Mouse (Mus musculus): ENCODE data around the gene Acp2.
"Not testable (repeated sequence)": the region's sequence is repeated elsewhere in the genome, so short reads cannot be mapped to it uniquely, and the experiment has no call there.

The Acp2 gene

GRCm38 (mm10) chr2:91194624-91195332, 7.9 kb upstream of the Acp2 start:
- peak; percentile 84 for DNase-seq (ENCODE audit: low read depth, low spot score)

GRCm38 (mm10) chr2:91196577-91197001, 6.1 kb upstream of the Acp2 start:
- DNase-seq (ENCODE audit: low read depth, low spot score): peak; percentile 63

- DNase-seq (ENCODE audit: low read depth, low spot score): no peak
Measured at GRCm38 (mm10) chr2:91198888-91199287, 3.8 kb upstream of the Acp2 start.

- DNase-seq (ENCODE audit: low read depth, low spot score): no peak
Measured at GRCm38 (mm10) chr2:91202972-91203656, 429 bp downstream of the Acp2 start.

GRCm38 (mm10) chr2:91206254-91206775, 3.6 kb downstream of the Acp2 start:
- no peak for DNase-seq (ENCODE audit: low read depth, low spot score)

- no peak for DNase-seq (ENCODE audit: low read depth, low spot score)
Measured at GRCm38 (mm10) chr2:91213311-91213710, 10.6 kb downstream of the Acp2 start.

GRCm38 (mm10) chr2:91217032-91217431, 14.3 kb downstream of the Acp2 start:
- no peak for DNase-seq (ENCODE audit: low read depth, low spot score)

GRCm38 (mm10) chr2:91220501-91220900, 17.8 kb downstream of the Acp2 start:
- DNase-seq (ENCODE audit: low read depth, low spot score): no peak

- DNase-seq (ENCODE audit: low read depth, low spot score): no peak
Measured at GRCm38 (mm10) chr2:91223614-91224013, 20.9 kb downstream of the Acp2 start.

- DNase-seq (ENCODE audit: low read depth, low spot score): no peak
Measured at GRCm38 (mm10) chr2:91229735-91230134, 27.1 kb downstream of the Acp2 start.

GRCm38 (mm10) chr2:91236601-91237510, 34.2 kb downstream of the Acp2 start, which contains the start of gene Ddb2:
Gene Ddb2 (minus strand): TSS chr2:91236982.
- DNase-seq (ENCODE audit: low read depth, low spot score): peak; percentile 95

- DNase-seq (ENCODE audit: low read depth, low spot score): not testable (repeated sequence)
Measured at GRCm38 (mm10) chr2:91237511-91238080, 34.9 kb downstream of the Acp2 start.

- DNase-seq (ENCODE audit: low read depth, low spot score): no peak
Measured at GRCm38 (mm10) chr2:91242547-91242946, 39.9 kb downstream of the Acp2 start.

GRCm38 (mm10) chr2:91243416-91243815, 40.7 kb downstream of the Acp2 start:
- no peak for DNase-seq (ENCODE audit: low read depth, low spot score)

- DNase-seq (ENCODE audit: low read depth, low spot score): no peak
Measured at GRCm38 (mm10) chr2:91244557-91245228, 42.0 kb downstream of the Acp2 start.

GRCm38 (mm10) chr2:91248366-91248765, 45.7 kb downstream of the Acp2 start:
- no peak for DNase-seq (ENCODE audit: low read depth, low spot score)

GRCm38 (mm10) chr2:91252001-91252400, 49.3 kb downstream of the Acp2 start:
- DNase-seq (ENCODE audit: low read depth, low spot score): no peak

GRCm38 (mm10) chr2:91252512-91252911, 49.8 kb downstream of the Acp2 start:
- DNase-seq (ENCODE audit: low read depth, low spot score): no peak

GRCm38 (mm10) chr2:91254725-91255380, 52.2 kb downstream of the Acp2 start:
- DNase-seq (ENCODE audit: low read depth, low spot score): no peak

- peak; percentile 75 for DNase-seq (ENCODE audit: low read depth, low spot score)
Measured at GRCm38 (mm10) chr2:91255661-91256150, 53.0 kb downstream of the Acp2 start, which contains the start of gene Pacsin3. Gene Pacsin3 (plus strand): TSS chr2:91255954.
